Mouse (Mus musculus) 3T3-L1 (cell line): ENCODE measurements around the gene Gm12185.
A peak's percentile ranks its signal among the peaks of the same experiment; 100 is the strongest.
"Not testable (repeated sequence)": the region's sequence is repeated elsewhere in the genome, so short reads cannot be mapped to it uniquely, and the experiment has no call there.

Source experiments
- DNase-seq: peaks from one replicate; pipeline ENCODE4 v3.0.0-alpha.2; 2015; ENCODE audit warnings: low read depth, low spot score

Gm12185 gene

DNA sequence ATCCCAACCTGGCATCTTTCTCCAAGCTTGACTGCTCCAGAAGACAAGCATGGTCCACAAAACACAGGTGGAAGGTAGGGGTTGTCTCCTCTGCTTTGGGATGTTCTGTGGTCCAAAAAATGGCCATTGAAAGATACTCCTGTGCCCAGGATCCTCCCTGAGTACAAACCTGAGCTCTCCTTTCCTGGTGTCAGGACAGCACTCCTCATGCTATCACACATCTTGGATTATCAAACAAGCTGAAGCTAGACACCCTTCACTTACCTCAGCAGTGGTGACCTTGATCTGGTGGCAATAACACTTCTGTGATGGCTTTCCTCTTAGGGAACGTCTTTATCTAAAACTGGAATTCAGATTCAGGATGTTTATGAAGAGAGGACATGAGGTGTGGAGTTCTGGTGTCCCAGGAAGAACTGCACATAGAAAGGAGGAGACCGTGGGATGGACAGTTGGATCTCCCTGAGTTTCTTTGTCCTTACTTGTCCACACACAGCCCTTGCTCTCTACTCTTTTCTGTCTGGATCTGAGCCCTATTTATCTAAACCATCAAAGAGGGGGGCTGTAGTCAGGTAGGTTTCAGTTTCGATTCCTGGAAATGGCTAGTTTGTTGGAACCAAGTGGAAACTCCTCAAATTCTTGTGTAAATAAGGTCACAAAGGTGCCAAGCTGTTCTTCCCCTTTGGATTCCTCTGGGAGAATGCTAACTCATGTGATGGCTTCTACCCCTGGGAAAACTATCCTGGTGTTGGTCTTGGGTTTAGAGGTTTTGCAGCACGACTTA, at the start of gene Gm12185:
Gene Gm12185, minus strand, starts transcription at position 487 of the 781 bp plus-strand sequence.
- peak; percentile 31 for DNase-seq

DNA sequence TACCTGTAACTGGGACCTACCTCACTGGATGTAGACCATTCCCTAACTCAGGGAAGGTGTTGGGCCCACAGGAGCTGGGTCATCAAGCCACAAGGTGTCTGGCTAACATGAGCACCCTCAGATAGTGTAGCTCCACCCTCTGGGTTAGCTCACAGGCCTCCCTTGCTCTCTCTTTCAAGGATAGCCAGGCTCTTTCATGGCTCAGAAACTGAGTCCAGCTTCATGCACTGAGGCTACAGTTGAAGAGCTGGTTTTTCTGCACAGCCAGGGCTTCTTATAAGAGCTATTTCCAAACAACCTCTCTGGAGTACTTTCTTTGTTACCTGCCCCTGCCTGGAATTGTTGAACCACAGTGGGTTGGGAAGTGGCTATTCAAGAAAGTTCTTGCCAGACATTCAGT, 20.0 kb upstream of the Gm12185 start:
- DNase-seq = not testable (repeated sequence)

DNA sequence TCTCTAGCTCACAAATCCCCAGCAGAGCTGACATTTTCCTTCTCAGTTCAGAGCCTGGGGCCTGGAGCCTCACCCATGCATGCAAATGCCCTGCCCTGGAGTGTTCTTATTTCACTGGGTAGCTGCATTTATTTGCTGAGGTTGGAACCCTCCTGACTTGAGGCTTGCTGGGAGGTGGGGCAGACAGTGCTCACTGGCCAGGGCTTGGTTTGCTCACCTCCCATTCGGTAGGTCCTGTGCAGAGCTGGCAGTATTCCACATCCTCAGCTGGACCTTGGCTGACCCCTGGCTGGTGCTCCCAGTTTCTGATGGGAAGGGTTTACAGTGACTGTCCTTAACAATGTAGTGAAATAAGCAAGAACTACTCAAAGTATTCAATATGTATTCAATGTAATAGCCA, 14.8 kb upstream of the Gm12185 start:
- not testable (repeated sequence) for DNase-seq

DNA sequence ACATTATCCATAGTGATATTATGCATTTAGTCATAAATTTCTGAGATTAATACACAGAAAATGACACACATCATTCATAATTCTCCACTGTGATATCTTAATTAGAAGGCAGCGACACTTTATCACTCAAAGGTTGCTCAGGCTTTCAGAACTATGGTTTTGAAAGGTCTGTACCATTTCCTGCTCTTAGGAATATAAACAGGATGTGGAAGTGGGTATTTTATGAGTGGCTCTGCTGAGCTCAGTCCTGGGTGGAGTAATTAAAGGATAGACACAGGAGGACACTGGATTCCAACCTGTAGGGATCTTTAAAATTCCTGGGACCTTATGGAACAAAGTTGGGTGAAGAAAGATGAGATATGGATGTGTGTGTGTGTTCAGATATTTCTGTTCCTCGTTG, 14.3 kb upstream of the Gm12185 start:
- not testable (repeated sequence) for DNase-seq

DNA sequence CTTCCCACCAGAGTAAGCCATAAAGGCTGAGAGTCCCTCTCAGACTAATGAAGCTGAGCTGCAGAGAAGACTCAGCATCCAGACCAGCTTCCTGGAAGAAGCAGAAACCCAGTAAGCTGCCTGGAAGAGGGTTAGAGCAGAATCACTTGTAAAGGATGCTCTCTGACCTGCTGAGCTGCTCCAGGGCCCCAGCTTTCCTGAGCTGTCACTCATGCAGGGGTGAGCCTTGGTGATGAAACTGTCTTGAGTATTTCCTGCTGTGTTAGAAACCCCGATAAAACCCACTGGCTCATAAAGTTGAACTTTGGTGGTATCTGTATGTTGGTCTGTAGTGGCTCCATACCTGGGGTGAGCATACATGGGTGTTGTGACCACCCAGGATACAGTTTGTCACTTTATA, 8.4 kb upstream of the Gm12185 start:
- DNase-seq = not testable (repeated sequence)

DNA sequence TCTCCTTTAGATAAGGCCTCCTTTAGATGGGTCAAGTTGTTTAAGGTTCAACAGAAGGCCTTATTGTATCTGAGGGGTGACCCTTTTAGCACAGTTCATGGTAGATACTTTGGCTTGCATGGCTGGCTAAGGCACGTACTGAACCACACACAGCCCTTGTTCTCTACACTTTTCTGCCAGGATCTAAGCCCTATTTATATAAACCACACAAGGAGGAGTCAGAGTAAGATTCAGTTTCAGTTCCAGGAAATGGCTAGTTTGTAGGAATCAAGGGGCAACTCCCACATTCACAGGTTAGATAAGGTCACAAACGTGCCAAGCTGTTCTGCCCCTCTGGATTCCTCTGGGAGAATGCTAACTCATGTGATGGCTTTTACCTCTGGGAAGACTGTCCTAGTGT, 2.0 kb upstream of the Gm12185 start, which contains the start of gene Tgtp1:
Gene Tgtp1, minus strand, starts transcription at position 155 of the 400 bp plus-strand sequence.
- DNase-seq = not testable (repeated sequence)

DNA sequence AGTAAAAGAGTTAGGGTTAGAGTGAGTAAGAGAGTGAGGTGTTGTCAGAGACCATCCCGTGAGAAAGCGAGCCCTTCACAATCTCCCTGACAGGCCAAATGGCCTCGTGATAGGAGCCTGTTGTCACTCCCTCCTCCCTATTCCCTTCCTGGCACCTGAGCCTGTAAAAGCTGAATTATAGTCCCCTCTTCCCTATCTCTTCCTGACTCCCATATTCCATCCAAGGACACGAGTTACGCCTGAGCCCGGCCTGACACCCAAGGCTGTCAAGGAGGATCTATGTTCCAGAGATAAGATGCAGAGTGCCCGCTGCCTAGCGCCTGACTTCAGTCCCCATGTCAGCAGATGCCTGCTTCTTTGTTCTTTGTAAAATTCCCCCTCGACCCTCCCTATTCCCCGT, 1.3 kb upstream of the Gm12185 start:
- not testable (repeated sequence) for DNase-seq

DNA sequence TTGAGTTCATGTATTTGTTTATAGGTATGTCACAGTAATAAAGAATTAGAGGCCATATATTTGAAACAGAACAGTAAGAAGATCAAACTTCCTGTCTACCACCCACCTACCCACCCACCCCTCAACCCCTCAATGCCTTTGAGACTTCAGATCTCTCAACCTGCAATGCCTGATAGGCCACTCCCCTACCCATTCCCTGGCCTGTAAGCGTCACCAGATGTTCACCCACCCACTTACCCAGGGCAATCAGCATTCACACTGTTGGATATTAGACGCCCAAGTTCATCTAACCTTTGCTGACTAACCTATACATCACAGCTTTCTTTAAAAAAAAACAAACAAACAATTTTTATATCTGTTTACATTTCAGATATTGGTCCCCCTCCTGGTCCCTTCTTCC, 2.0 kb downstream of the Gm12185 start:
- DNase-seq = not testable (repeated sequence)

DNA sequence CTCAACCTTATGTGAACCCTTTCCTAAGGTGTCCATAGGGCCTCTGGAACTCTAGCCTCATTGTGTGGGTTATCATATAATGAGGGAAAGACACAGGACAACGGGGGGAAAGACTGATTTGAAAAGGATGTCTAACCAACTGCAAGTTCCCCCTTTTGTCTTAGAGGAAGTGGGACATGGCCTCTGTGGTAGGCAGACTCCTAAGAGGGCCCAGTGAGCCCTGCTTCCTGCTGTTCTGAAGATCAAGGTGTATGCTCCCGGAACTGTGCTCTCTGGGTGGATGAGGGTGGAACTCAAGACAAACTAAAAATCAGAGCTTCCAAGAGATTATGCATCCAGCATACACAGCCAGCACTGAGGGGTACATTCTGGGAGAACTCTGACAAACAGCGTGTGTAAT, 3.8 kb downstream of the Gm12185 start:
- not testable (repeated sequence) for DNase-seq

DNA sequence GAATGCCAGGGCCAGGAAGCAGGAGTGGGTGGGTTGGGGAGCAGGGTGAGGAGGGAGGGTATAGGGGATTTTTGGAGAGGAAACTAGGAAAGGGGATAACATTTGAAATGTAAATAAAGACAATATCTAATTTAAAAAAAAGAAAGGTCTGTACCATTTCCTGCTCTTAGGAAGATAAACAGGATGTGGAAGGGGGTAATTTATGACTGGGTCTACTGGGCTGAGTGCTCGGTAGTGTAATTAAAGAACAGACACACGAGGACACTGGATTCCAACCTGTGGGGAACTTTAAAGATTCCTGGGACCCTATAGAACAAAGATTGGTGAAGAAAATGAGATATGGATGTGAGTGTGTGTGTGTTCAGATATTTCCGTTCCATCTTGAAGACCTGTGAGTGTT, 9.2 kb downstream of the Gm12185 start:
- not testable (repeated sequence) for DNase-seq

DNA sequence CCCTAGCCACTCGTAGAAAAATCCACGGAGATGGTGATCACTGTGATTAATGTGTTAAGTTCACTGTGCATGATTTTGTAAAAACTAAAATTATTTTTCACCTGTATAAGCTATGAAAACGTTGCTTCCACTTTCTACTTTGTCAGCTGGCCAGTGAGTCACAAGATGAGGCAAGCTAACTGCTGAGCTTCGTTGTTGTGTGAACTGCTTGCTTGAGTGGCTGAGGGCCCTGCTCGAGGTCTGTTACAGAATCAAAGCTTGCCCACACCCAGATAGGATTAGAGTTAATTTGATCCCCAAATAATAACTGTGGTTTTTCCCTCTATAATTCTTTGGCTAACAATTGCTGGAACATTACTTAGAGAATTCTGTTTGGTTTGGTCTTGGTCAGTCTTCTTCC, 12.0 kb downstream of the Gm12185 start:
- DNase-seq = not testable (repeated sequence)

DNA sequence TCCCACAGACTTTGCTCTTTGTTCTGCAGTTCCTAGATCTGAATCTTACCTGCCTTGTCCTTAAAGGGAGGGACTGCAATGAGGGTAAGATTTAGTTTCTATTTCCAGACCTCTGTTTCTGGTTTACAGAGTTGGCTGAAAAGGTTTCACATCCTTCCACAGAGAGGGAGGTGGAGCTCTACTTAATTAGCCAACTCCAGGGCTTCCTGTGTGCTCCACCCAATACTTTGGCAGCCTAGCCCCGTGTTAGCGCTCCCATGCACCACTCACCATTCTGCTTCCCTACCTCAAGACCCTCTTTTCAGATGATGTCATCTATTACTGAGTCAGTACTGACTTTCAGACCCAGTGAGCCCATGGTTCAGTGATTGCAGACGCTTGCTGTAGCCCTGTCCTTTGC, 12.8 kb downstream of the Gm12185 start, which contains the start of gene 9930111J21Rik1:
Gene 9930111J21Rik1, minus strand, starts transcription at position 148 of the 400 bp plus-strand sequence.
- not testable (repeated sequence) for DNase-seq

DNA sequence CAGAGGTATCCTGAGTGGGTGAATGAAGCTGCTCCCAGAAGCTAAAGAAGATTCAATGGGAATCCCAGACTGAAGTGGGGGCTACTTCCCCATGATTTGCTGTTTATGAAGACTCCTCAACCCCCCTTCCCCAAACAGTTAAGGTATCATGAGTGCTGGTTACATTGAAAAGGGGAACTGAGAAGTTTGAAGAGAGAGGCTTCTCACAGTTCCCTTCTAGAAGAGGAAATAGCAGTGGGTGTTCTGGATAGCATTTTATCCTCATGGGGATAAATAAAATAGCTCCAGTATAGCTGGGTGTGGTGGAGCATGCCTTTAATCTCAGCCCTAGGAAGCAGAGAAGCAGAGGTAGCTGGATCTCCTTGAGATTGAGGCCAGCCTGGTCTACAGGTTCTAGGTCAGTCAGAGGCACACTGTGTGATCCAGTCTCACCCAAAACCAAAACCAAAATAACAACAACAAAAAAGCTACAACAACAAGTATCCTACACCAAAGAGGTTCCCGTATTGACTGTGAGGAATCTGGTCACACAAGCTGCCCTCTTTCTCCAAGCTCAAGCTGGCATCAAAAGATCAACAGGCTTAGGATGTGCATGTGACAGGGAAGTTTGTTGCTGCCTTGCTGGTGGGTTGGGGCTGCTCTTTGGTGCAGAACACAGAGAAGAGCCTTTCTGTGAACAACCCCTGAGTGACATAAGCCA, 13.6 kb downstream of the Gm12185 start, which contains the start of gene Olfr56:
Gene Olfr56, plus strand, starts transcription at position 650 of the 700 bp plus-strand sequence.
- DNase-seq = not testable (repeated sequence)

DNA sequence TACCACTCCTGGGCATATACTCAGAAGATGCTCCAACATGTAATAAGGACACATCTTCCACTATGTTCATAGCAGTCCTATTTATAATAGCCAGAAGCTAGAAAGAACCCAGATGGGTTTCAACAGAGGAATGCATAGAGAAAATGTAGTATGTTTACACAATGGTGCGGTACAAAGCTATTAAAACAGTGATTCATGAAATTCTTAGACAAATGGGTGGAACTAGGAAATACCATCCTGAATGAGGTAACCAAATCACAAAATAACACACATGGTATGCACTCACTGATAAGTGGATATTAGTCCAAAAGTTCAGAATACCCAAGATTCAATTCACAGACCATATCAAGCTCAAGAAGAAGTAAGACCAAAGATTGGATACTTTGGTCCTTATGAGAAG, 17.3 kb downstream of the Gm12185 start:
- not testable (repeated sequence) for DNase-seq

DNA sequence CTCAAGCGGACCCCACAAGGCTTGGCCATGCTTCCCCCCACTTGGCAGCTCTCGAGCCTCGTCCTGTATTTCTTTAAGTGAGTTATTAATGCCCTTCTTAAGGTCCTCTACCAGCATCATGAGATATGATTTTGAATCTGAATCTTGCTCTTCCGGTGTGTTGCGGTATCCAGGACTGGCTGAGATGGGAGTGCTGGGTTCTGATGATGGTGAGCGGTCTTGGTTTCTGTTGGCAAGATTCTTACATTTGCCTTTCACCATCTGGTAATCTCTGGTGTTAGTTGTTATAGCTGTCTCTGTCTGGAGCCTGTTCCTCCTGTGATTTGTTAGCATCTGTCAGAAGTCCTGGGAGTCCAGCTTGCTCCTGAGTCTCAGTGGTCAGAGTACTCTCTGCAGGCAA, 45.9 kb downstream of the Gm12185 start, which contains the start of gene Psme2b:
Gene Psme2b, minus strand, starts transcription at position 101 of the 400 bp plus-strand sequence.
- not testable (repeated sequence) for DNase-seq

DNA sequence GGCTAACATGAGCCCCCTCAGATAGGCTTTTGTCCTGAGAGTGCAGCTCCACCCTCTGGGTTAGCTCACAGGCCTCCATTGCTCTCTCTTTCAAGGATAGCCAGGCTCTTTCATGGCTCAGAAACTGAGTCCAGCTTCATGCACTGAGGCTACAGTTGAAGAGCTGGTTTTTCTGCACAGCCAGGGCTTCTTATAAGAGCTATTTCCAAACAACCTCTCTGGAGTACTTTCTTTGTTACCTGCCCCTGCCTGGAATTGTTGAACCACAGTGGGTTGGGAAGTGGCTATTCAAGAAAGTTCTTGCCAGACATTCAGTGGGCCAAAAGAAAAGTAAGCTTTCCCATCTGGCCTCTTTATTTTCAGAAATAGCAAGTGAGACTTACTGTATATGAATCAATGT, 52.7 kb downstream of the Gm12185 start:
- not testable (repeated sequence) for DNase-seq

DNA sequence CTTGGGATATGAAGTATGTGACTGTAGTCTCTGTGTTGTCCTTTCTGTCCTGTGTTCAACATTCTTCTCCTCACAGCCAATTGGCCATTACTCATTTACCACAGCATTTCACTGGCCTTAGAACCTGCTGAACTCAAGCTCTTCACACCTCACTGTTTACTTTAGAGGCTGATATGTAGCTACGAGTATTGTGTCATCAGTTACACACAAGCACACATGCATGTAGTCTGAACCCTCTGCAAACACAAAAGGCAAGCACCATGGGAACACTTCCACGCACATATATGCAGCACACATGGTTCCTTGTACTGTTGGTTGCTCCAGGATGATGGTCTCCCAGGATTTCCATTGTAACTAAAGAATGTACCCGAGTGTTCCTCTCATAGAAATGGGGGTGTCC, 56.7 kb downstream of the Gm12185 start:
- DNase-seq = not testable (repeated sequence)

DNA sequence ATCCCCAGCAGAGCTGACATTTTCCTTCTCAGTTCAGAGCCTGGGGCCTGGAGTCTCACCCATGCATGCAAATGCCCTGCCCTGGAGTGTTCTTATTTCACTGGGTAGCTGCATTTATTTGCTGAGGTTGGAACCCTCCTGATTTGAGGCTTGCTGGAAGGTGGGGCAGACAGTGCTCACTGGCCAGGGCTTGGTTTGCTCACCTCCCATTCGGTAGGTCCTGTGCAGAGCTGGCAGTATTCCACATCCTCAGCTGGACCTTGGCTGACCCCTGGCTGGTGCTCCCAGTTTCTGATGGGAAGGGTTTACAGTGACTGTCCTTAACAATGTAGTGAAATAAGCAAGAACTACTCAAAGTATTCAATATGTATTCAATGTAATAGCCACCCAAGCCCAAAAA, 58.1 kb downstream of the Gm12185 start:
- not testable (repeated sequence) for DNase-seq

DNA sequence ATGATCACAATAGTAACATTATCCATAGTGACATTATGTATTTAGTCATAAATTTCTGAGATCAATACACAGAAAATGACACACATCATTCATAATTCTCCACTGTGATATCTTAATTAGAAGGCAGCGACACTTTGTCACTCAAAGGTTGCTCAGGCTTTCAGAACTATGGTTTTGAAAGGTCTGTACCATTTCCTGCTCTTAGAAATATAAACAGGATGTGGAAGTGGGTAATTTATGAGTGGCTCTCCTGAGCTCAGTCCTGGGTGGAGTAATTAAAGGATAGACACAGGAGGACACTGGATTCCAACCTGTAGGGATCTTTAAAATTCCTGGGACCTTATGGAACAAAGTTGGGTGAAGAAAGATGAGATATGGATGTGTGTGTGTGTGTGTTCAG, 58.6 kb downstream of the Gm12185 start:
- DNase-seq = not testable (repeated sequence)

DNA sequence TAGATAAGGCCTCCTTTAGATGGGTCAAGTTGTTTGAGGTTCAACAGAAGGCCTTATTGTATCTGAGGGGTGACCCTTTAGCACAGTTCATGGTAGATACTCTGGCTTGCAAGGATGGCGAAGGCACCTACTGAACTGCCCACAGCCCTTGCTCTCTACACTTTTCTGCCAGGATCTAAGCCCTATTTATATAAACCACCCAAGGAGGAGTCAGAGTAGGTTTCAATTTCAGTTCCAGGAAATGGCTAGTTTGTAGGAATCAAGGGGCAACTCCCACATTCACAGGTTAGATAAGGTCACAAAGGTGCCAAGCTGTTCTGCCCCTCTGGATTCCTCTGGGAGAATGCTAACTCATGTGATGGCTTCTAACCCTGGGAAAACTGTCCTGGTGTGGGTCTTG, 64.0 kb downstream of the Gm12185 start:
- DNase-seq = not testable (repeated sequence)

DNA sequence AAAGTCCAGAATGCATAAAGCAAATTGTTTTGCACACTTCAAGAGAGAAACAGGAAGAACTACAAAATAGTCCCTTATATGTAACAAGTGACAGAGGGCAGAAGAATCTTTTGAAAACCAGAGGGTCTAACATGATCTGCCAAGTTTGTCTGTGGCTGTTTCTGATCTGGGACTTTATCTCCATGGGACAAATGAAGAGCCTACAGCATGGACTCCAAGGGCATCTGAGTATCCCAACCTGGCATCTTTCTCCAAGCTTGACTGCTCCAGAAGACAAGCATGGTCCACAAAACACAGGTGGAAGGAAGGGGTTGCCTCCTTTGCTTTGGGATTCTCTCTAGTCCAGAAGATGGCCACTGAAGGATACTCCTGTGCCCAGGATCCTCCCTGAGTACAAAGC, 65.6 kb downstream of the Gm12185 start:
- DNase-seq = not testable (repeated sequence)

DNA sequence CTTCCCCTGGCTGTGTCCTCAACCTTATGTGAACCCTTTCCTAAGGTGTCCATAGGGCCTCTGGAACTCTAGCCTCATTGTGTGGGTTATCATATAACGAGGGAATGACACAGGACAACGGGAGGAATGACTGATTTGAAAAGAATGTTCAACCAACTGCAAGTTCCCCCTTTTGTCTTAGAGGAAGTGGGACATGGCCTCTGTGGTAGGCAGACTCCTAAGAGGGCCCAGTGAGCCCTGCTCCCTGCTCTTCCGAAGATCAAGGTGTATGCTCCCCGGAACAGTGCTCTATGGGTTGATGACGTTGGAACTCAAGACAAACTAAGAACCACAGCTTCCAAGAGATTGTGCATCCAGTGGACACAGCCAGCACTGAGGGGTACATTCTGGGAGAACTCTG, 68.2 kb downstream of the Gm12185 start:
- DNase-seq = not testable (repeated sequence)
